Mouse (Mus musculus) lung, adult 18-20 months (tissue): ENCODE data around the gene Vmn1r20.
"Not testable (repeated sequence)": the region's sequence is repeated elsewhere in the genome, so short reads cannot be mapped to it uniquely, and the experiment has no call there.

Experiments used
- DNase-seq, 2 experiments: peaks; one replicate each; pipeline ENCODE4 v3.0.0; 2022; ENCODE audit warnings: mixed read lengths in 2 of 2

Vmn1r20 gene

GRCm38 (mm10) chr6:57428630-57429029 is at the start of gene Vmn1r20:
Gene Vmn1r20, plus strand, starts transcription at chr6:57428930.
- DNase-seq = no peak

GRCm38 (mm10) chr6:57395683-57396082 is 33.0 kb upstream of the Vmn1r20 start, which contains the start of gene Vmn1r18:
Gene Vmn1r18, minus strand, starts transcription at chr6:57395783.
- DNase-seq = no peak

- DNase-seq = not testable (repeated sequence)
Measured at GRCm38 (mm10) chr6:57403480-57403879, 25.2 kb upstream of the Vmn1r20 start, which contains the start of gene Vmn1r19. Gene Vmn1r19, plus strand, starts transcription at chr6:57403780.

- DNase-seq = peak in 1 of 2 experiments; percentile 2
Measured at GRCm38 (mm10) chr6:57431196-57431595, 2.5 kb downstream of the Vmn1r20 start.

- not testable (repeated sequence) for DNase-seq
Measured at GRCm38 (mm10) chr6:57468161-57468560, 39.4 kb downstream of the Vmn1r20 start.
